Mouse (Mus musculus) olfactory bulb, adult 2 months (tissue): ENCODE data around the gene Erbb3.

ENCODE experiments used
- CTCF ChIP-seq: fragments of 200-500 bp; IDR thresholded peaks from 2 replicates; pipeline ENCODE4 v1.5.1; 2012; ENCODE audit warnings: low read depth, mild to moderate bottlenecking, low read length, moderate library complexity; ENCODE audit not compliant: insufficient read depth
- POLR2A ChIP-seq: fragments of 200-500 bp; IDR thresholded peaks from 2 replicates; pipeline ENCODE4 v1.6.1; 2012; ENCODE audit warnings: mild to moderate bottlenecking, low read depth, low read length, moderate library complexity; ENCODE audit not compliant: insufficient read depth

GRCm38 (mm10) chr10:128606483-128606882, 17.0 kb upstream of the Erbb3 start:
- TF ChIP-seq POLR2A (no peak), CTCF (no peak)
